Mouse (Mus musculus) forebrain, embryonic 10.5 days (tissue): ENCODE measurements around the gene Casp1. TPM values are rescaled to one million over a fixed set of nuclear protein-coding genes. Genes with fewer than 3 reads are reported as not detected.

ENCODE experiments used
- DNase-seq: peaks from one replicate; pipeline ENCODE4 v3.0.0-alpha.2; 2017; ENCODE audit warnings: low spot score; ENCODE audit errors: extremely low spot score
- H3K27ac ChIP-seq: fragments of 300-500 bp; sonication (generic); 2 replicates; pipeline ENCODE4 v1.5.1; 2016; ENCODE audit warnings: mild to moderate bottlenecking
- H3K27me3 ChIP-seq: fragments of 300-500 bp; sonication (generic); 2 replicates; pipeline ENCODE4 v1.6.1; 2016; ENCODE audit warnings: mild to moderate bottlenecking; ENCODE audit not compliant: poor library complexity, severe bottlenecking
- H3K36me3 ChIP-seq: fragments of 300-500 bp; sonication (generic); replicated peaks from 2 replicates; pipeline ENCODE4 v1.6.1; 2016; ENCODE audit warnings: mild to moderate bottlenecking, moderate library complexity
- H3K4me1 ChIP-seq: fragments of 300-500 bp; sonication (generic); 2 replicates; pipeline ENCODE4 v1.6.1; 2016
- H3K4me3 ChIP-seq: fragments of 300-500 bp; sonication (generic); 2 replicates; pipeline ENCODE4 v1.5.1; 2016; ENCODE audit warnings: mild to moderate bottlenecking, moderate library complexity
- H3K9me3 ChIP-seq: fragments of 300-500 bp; sonication (generic); 2 replicates; pipeline ENCODE4 v1.6.1; 2016; ENCODE audit warnings: mild to moderate bottlenecking, moderate library complexity
- WGBS: fragments of 180-500 bp; shearing (Covaris S2); methylation state at CpG from one replicate; pipeline ENCODE4 v1.1.7; 2016; 5-methylcytosine and 5-hydroxymethylcytosine counted together
- polyA plus RNA-seq: library from polyadenylated mRNA; unstranded; fragments of >200 nt; fragmentation: Nextera tagmentation; extraction: Ambion mirVana; gene quantifications from 2 replicates; pipeline ENCODE4 v1.2.1, GENCODE M21; 2016

Gene Casp1
- 0.25 and 0.33 TPM in 2 replicates for polyA plus RNA-seq

DNA sequence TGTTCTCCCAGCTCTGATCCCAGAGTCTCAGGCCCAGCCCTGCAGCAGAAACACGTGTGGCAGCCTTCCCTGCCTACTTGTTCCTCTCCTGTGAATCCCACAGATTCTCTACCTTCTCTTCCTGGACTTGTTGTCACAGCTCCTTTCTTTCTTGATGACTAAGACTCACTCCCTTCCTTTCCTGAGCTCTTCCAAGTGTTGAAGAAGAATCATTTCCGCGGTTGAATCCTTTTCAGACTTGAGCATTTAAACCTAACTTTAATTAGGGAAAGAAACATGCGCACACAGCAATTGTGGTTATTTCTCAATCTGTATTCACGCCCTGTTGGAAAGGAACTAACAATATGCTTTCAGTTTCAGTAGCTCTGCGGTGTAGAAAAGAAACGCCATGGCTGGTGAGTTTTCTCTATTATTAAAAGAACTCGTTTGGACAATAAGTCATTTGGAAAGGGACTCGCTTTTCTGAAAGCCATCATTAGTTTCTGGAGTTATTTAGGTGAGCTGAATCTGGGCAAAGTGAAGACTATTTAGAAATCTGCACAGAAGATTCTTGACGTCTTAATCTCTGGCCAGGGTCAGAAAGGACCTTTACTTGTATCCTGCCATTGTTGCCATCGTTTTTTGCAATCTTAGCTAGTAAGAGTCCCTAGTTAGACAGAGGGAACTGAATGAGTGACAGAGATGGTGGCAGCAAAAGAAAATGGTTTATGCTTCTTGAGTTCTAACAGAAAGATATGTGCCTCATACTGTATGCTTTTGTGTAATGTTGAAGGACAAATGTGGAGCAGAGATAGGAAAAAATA, at the start of gene Casp1:
Gene Casp1, plus strand, starts transcription at position 189 of the 803 bp plus-strand sequence.
- WGBS, result 66% methylated on average over 11 of the region's 11 CpGs
- Histone ChIP-seq H3K36me3 (no peaks in the 10 kb centered on the region), H3K4me3 (no peak within 1 kb of the TSS), H3K27me3 (no peaks in the 10 kb centered on the region), H3K27ac (no peak within 1 kb of the TSS), H3K9me3 (no peaks in the 10 kb centered on the region), H3K4me1 (no peaks in the 10 kb centered on the region)
- no peak for DNase-seq

DNA sequence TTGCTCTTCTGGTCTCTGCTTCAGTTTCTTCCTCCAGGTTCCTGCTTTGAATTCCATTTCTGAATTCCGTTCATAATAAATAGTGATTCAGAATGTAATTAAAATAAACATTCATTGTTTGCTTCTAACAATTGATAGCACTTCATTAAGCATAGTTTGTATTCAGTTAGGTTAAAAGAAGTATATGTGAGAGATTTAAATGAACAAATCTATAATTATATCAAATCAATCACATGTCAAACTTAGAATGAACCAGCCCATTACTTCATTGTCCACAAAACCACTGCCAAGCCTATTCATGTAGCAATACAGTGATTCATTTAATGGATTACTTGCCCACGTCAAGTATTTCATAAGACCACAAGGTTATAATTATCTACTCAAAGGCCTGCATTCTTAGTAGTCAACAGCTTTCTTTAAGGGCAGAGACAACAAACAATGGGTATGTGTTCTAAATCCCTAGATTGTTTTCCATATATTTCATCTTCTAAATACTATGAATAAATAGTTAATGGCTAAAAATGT, 34.3 kb upstream of the Casp1 start:
- WGBS, result 69% methylated on average over 2 of the region's 2 CpGs
- DNase-seq, result no peak
- Histone ChIP-seq H3K9me3 (no peaks in the 10 kb centered on the region), H3K27me3 (no peaks in the 10 kb centered on the region), H3K4me3 (no peak overlapping the region), H3K4me1 (no peaks in the 10 kb centered on the region), H3K36me3 (no peaks in the 10 kb centered on the region), H3K27ac (no peak overlapping the region)

DNA sequence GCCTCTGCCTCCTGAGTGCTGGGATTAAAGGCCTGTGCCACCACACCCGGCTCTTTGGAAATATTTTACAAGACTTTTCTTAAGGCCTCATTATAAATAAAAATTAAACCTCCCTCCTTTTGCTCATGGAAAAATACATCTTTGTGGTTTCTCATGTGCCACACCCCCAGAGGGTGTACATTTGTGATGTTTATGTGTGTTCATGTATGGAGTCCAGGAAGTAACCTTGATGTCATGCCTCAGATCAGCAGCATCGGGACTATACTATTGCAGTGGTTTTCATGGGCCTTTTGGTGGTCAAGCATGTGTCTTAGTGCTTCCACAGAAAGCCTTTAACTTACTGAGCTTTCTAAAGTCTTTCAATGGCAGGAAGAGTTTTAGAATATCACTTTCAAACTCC, 28.0 kb upstream of the Casp1 start:
- no peak for DNase-seq
- Histone ChIP-seq H3K4me3 (no peak overlapping the region), H3K36me3 (no peaks in the 10 kb centered on the region), H3K27ac (no peak overlapping the region), H3K27me3 (no peaks in the 10 kb centered on the region), H3K4me1 (no peaks in the 10 kb centered on the region), H3K9me3 (no peaks in the 10 kb centered on the region)
- 92% methylated on average over 2 of the region's 2 CpGs for WGBS

DNA sequence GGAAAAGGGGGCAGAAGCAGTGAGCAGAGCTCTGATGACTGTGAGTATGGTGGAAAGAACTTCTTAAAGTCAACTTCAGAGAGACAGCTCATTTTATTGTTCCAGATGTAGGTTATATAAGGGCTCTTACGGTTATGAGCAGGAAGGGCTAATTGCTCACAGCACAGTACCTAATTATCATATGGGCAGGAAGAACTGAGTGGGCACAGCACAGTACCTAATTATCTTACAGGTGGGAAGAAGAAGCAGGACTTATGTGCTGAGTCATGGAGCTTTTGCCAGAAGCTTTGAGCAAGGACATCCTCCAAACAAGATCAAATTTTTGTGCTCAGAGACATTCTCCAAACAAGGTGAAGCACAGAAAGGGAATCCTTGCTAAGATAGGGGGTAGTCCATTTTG, 27.4 kb upstream of the Casp1 start:
- DNase-seq, result no peak
- Histone ChIP-seq H3K27ac (no peak overlapping the region), H3K4me1 (no peaks in the 10 kb centered on the region), H3K9me3 (no peaks in the 10 kb centered on the region), H3K27me3 (no peaks in the 10 kb centered on the region), H3K4me3 (no peak overlapping the region), H3K36me3 (no peaks in the 10 kb centered on the region)
- 83% methylated on average over 1 of the region's 1 CpGs for WGBS

DNA sequence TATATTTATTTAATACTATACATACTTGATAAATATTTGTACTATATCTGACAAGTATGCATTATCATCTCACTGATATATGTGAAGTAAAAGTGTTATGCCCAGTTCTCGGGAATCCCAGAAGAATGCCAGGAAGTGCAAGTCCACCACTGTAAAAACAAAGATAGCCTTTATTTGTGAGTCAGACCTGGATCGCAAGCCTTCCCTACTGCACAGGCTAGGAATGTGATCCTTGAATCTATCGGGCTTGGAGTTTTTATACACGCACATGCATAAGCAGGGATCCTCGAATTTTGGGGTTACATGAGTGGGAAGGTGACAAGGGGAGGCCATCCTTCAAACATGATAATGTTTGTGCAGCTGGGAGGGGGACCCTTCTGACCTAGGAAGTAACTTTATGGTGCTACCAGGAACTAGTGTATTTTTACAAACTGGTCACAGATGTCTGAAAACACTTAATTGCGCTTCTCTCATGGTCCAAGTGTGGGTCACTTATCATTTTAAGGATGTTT, 26.9 kb upstream of the Casp1 start:
- H3K27ac ChIP-seq, result no peak overlapping the region
- WGBS, result 86% methylated on average over 6 of the region's 6 CpGs
- H3K27me3 ChIP-seq, result no peaks in the 10 kb centered on the region
- H3K36me3 ChIP-seq, result no peaks in the 10 kb centered on the region
- no peaks in the 10 kb centered on the region for H3K9me3 ChIP-seq
- no peak overlapping the region for H3K4me3 ChIP-seq
- no peaks in the 10 kb centered on the region for H3K4me1 ChIP-seq
- no peak for DNase-seq

DNA sequence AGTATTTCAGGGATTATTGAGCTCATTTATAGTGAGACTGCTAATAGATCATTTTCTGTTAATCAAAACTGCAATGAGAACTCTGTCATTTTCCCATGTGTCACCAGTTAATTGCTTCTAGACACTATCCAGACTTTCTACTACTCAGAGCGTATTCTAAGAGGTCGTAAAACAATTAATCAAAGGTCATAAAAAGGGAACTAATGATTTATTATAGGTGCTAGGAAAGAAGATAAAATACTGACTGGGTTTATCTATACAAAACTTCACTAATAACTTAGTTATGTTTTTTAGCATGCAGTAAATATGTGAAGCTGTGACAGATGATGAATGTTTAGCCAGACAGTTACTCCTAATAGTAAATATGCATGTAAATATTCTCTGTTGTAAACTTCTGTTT, 12.2 kb upstream of the Casp1 start:
- no peak for DNase-seq
- Histone ChIP-seq H3K9me3 (0 out of 2 replicates have a peak, but pooled peaks cover 3% of the 10 kb centered on the region), H3K36me3 (no peaks in the 10 kb centered on the region), H3K27me3 (no peaks in the 10 kb centered on the region), H3K4me3 (no peak overlapping the region), H3K4me1 (no peaks in the 10 kb centered on the region), H3K27ac (no peak overlapping the region)
- 92% methylated on average over 2 of the region's 2 CpGs for WGBS

DNA sequence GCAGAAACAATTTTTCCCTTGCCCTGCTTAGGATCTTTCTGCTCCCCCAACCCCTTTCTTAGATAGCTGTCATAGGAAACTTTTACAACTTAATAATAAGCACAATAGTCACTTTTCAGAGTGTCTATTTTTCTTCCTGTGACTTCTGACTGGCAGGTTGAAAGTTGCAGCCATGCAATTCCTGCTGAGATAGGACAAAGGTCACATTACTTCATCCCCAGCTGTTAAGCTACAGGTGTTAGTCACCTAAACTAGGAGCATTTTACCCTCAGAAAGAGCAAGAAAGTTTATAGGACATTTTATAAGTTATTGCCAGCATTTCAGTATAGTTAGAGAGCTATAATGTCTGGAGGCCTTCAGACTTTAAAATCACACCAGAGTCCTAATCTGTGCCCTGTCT, 11.7 kb upstream of the Casp1 start:
- 0 out of 2 replicates have a peak, but pooled peaks cover 3% of the 10 kb centered on the region for H3K9me3 ChIP-seq
- no peak for DNase-seq
- H3K27me3 ChIP-seq, result no peaks in the 10 kb centered on the region
- H3K27ac ChIP-seq, result no peak overlapping the region
- H3K36me3 ChIP-seq, result no peaks in the 10 kb centered on the region
- H3K4me3 ChIP-seq, result no peak overlapping the region
- H3K4me1 ChIP-seq, result no peaks in the 10 kb centered on the region

DNA sequence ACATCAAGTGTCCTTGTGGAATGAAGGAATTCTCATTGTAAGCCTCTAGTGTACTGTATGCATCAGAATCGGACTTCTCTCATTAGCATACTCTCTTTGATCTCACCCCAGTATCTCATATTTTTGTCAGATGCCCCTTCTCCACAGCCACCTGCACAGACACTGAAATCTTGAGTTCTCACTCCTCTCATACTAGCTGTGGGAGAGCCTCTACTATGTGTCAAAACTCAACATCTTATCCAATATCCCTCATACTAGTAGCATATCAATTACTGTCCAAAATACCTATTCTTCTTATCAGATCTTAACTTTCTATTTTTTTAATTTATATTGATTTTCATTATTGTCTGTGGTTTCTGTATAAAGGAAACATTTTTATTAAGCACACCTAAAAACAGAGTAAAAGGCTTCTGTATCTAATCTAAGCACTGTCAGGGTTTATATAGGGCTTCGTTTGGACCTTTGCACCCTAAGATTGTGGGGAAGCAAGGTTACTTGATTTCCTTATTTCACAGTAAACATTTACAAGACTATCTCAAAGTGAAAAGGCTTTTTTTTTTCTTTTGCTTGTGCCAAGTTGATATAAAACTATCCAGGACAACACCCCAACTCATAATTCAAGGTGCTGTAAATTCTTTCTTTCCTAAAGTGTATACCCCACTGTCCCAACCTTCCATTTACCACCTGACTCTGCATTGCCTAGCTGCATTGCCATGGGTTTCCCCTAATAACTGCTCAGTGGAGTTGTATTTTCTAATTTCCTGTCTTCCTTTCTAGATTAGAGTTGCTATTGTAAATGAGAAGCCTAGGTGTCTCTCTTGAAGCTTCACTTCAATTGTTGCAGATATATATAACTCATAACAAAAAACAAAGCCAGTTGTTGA, 1.7 kb upstream of the Casp1 start:
- Histone ChIP-seq H3K4me3 (no peak overlapping the region), H3K27ac (no peak overlapping the region), H3K36me3 (no peaks in the 10 kb centered on the region), H3K9me3 (no peaks in the 10 kb centered on the region), H3K27me3 (no peaks in the 10 kb centered on the region), H3K4me1 (no peaks in the 10 kb centered on the region)
- no peak for DNase-seq
- WGBS, result 89% methylated on average over 2 of the region's 2 CpGs

DNA sequence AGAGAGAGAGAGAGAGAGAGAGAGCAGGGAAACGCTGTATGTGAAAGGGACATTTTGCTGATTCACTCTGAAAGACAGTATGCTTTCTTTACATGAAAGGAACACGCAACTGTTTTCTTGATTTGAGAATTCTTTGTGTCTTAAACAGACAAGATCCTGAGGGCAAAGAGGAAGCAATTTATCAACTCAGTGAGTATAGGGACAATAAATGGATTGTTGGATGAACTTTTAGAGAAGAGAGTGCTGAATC, 740 bp downstream of the Casp1 start:
- H3K27ac ChIP-seq, result no peak overlapping the region
- no peak overlapping the region for H3K4me3 ChIP-seq
- no peaks in the 10 kb centered on the region for H3K4me1 ChIP-seq
- no peaks in the 10 kb centered on the region for H3K27me3 ChIP-seq
- no peaks in the 10 kb centered on the region for H3K36me3 ChIP-seq
- no peaks in the 10 kb centered on the region for H3K9me3 ChIP-seq
- DNase-seq, result no peak
- 85% methylated on average over 2 of the region's 2 CpGs for WGBS

DNA sequence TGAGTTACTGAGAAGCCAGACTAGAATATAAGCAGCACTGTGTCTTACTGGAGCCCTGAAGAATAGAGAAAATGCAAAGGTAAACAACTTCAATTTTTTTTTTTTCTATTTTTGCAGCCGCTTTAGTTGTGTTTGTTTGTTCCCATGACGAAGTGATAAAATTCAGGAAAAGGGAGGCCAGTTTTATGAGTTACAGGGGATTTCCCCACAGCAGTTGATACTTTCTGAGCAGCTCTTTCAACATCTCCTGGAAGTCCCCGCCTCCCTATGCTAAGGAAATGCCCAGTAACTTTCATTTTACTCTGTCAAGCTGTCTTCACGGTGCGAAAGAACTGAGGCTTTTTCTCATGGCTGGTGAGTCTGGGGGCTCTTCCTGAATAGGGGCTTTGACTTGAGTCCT, 10.2 kb downstream of the Casp1 start, which contains the start of gene Casp4:
Gene Casp4, plus strand, starts transcription at position 268 of the 400 bp plus-strand sequence.
- Histone ChIP-seq H3K9me3 (no peaks in the 10 kb centered on the region), H3K4me3 (no peak within 1 kb of the TSS), H3K27ac (no peak within 1 kb of the TSS), H3K27me3 (no peaks in the 10 kb centered on the region), H3K36me3 (no peaks in the 10 kb centered on the region), H3K4me1 (no peaks in the 10 kb centered on the region)
- DNase-seq, result no peak
- 91% methylated on average over 5 of the region's 5 CpGs for WGBS

DNA sequence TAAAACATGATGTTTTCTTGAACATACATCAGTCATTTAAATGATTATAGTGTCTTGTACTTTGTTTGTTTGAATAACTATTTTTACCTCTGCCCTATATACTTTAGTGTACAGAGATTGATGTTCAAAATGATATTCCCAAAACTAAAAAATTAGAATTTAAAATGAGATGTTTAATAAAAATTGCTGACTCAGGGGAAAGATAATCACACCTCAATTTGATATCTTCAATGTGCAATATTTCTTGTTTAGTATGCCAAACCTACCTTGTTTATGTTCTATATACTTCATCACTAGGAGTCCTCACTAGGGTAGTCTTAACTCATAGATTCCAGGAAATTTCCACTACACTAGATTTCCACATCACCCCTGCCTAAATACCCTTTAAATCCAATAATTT, 11.8 kb downstream of the Casp1 start:
- no peaks in the 10 kb centered on the region for H3K9me3 ChIP-seq
- H3K4me1 ChIP-seq, result no peaks in the 10 kb centered on the region
- DNase-seq, result no peak
- H3K4me3 ChIP-seq, result no peak overlapping the region
- no peaks in the 10 kb centered on the region for H3K36me3 ChIP-seq
- H3K27me3 ChIP-seq, result no peaks in the 10 kb centered on the region
- no peak overlapping the region for H3K27ac ChIP-seq

DNA sequence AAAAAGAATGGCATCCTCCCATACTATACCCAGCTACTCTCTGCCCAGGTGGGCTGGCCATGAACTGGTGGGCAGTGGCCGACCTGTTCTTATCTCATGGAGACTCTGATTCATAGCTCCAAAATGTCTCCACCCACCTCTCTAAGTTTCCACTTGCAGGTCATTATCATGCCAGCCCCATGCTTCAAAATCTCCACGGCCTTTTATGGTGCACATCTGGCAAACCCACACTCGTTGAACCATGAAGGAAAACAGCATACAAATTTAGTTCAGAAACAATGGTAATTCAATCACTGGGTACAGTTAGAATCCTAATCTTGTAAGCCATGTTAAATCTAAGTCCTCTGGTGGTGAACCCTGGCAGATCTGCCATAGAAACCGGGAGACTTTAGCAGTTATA, 13.1 kb downstream of the Casp1 start:
- WGBS, result 80% methylated on average over 4 of the region's 4 CpGs
- Histone ChIP-seq H3K27ac (no peak overlapping the region), H3K4me1 (no peaks in the 10 kb centered on the region), H3K4me3 (no peak overlapping the region), H3K9me3 (no peaks in the 10 kb centered on the region), H3K36me3 (no peaks in the 10 kb centered on the region), H3K27me3 (no peaks in the 10 kb centered on the region)
- no peak for DNase-seq

DNA sequence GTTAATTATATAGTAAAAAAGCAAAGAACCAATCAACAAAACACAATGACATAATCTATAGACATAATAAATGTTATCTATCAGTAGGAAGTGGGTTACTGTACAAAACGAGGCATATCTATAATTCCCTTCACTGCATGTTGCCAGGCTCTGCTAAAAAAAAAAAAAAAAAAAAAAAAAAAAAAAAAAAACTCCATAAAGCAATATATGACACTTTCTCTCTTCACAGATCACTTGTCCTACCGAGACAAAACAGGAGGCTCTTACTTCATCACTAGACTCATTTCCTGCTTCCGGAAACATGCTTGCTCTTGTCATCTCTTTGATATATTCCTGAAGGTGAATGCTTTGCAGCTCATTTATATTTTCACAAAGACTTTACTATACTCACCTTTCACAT, 29.9 kb downstream of the Casp1 start:
- H3K36me3 ChIP-seq, result no peaks in the 10 kb centered on the region
- WGBS, result 87% methylated on average over 3 of the region's 3 CpGs
- no peak overlapping the region for H3K4me3 ChIP-seq
- H3K4me1 ChIP-seq, result no peaks in the 10 kb centered on the region
- no peak overlapping the region for H3K27ac ChIP-seq
- no peaks in the 10 kb centered on the region for H3K9me3 ChIP-seq
- no peak for DNase-seq
- no peaks in the 10 kb centered on the region for H3K27me3 ChIP-seq
